Mouse (Mus musculus): ENCODE measurements at regions not wholly inside any gene's neighbourhood (a gene's known extent, or its start where the extent isn't known, plus 50 kb on each side); places are given as distances from the start of the nearest gene placed in this dataset.

- no peak for DNase-seq (ENCODE audit: low spot score in 2 of 2)
These were observed 55.9 kb upstream of the Cnksr3 start for GRCm38 (mm10) chr10:7267903-7268302.

- DNase-seq (ENCODE audit: low spot score in 2 of 2): no peak
These were observed 55.1 kb upstream of the Cnksr3 start for GRCm38 (mm10) chr10:7267106-7267505.

GRCm38 (mm10) chr10:7265412-7265811, 53.4 kb upstream of the Cnksr3 start:
- DNase-seq (ENCODE audit: low spot score in 2 of 2): no peak

GRCm38 (mm10) chr10:7264721-7265120, 52.7 kb upstream of the Cnksr3 start:
- DNase-seq (ENCODE audit: low spot score in 2 of 2): no peak

Data from right cerebral cortex, adult 2 months (tissue).